Mouse (Mus musculus) retina, postnatal 7 days (tissue): ENCODE data around the gene Sufu.

Experiments
- DNase-seq: peaks from one replicate; pipeline ENCODE4 v3.0.0-alpha.2; 2012; ENCODE audit warnings: low read depth, low spot score

Gene Sufu

GRCm38 (mm10) chr19:46511263-46511662 lies 114.6 kb downstream of the Sufu start:
- no peak for DNase-seq

GRCm38 (mm10) chr19:46514387-46514786 lies 117.7 kb downstream of the Sufu start:
- DNase-seq, result no peak

GRCm38 (mm10) chr19:46515287-46515821 lies 118.7 kb downstream of the Sufu start:
- no peak for DNase-seq

- DNase-seq, result no peak
Observed at GRCm38 (mm10) chr19:46516667-46517528, 120.2 kb downstream of the Sufu start.

DNA sequence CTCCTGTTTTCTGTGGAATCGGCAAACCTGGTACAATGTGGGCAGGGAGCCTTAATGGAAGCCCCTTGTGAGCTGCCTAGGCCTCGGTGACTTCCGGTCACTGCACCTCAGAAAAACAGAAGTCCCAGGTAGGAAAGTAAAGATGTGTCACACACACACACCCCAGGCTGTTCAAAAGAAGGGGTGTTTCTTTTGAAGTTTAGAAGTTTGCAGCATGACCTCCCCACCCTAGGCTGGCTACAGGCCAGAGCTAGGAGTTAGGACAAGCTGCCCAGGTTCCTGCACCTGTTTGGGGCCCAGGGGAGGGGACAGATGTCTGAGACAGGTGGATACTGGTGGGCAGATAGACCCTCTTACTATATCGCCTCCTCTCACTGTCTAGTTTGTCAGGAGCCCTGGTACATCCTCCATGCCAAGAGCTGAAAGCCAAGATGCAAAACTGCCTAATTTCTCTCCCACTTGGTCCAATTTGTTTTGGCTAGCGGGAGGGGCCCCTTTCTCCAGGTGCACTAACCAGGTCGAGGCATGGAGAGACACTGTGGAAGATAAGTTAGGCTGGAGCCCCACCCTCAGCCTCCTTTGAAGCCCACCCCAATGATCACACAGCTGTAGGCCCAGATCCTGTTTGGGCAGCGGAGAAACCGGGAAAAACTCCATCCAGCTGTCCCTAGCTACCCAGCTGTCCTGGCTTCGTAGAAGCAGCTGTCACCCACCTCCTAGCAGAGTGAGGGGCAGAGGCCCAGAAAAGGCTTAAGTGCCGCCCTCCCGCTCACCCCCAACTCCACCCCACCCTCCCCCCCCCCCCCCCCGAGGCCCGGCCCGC lies 121.0 kb downstream of the Sufu start:
- no peak for DNase-seq

- DNase-seq, result no peak
Observed at GRCm38 (mm10) chr19:46518352-46518787, 121.7 kb downstream of the Sufu start.

- no peak for DNase-seq
Observed at GRCm38 (mm10) chr19:46518828-46519621, 122.3 kb downstream of the Sufu start.

DNA sequence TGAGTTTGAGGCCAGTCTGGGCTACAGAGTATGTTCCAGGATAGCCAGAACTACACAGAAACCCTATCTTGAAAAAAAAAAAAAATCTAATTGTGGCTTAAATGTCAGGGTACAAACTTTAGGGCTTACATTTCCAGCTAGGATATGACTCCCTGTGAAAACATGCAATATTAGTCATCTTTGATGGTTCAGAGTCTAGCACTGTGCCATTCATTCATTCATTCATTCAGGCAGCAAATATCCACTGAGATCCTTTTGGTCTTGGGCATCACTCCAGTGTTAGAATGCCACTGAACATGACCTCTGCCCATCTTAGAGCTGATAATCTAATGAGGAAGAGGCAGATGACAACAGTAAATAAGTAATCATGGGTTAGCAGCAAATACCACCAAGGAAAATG lies 125.0 kb downstream of the Sufu start:
- no peak for DNase-seq

DNA sequence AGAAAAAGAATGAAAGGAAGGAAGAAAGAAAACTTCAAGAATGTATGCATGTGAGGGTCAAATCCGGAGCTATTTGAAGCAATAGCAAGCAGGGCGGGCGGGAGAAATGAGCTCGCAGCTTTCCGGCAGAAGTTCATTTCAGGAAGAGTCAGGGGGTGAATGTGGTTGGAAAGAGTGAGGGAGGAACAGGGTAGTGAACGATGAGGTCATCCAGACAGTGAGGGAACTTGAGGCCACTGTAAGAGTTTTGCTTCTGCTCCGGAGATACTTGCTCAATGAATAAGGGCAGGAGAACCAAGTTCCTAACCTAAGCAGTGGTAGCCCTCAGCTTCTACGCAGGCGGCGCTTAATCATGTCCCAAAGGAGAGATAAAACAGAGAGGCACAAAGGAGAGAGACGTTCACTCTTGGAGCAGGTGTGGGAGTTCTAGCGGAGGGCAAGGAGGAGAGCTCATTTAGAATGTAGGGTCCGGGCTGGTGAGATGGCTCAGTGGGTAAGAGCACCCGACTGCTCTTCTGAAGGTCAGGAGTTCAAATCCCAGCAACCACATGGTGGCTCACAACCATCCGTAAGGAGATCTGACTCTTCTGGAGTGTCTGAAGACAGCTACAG lies 125.8 kb downstream of the Sufu start:
- no peak for DNase-seq

- no peak for DNase-seq
Observed at GRCm38 (mm10) chr19:46523131-46523479, 126.4 kb downstream of the Sufu start.

- no peak for DNase-seq
Observed at GRCm38 (mm10) chr19:46523480-46524151, 126.9 kb downstream of the Sufu start.

GRCm38 (mm10) chr19:46524152-46524544 lies 127.5 kb downstream of the Sufu start:
- DNase-seq, result no peak

GRCm38 (mm10) chr19:46524601-46525321 lies 128.1 kb downstream of the Sufu start:
- DNase-seq, result no peak

- no peak for DNase-seq
Observed at GRCm38 (mm10) chr19:46525691-46526631, 129.3 kb downstream of the Sufu start.

DNA sequence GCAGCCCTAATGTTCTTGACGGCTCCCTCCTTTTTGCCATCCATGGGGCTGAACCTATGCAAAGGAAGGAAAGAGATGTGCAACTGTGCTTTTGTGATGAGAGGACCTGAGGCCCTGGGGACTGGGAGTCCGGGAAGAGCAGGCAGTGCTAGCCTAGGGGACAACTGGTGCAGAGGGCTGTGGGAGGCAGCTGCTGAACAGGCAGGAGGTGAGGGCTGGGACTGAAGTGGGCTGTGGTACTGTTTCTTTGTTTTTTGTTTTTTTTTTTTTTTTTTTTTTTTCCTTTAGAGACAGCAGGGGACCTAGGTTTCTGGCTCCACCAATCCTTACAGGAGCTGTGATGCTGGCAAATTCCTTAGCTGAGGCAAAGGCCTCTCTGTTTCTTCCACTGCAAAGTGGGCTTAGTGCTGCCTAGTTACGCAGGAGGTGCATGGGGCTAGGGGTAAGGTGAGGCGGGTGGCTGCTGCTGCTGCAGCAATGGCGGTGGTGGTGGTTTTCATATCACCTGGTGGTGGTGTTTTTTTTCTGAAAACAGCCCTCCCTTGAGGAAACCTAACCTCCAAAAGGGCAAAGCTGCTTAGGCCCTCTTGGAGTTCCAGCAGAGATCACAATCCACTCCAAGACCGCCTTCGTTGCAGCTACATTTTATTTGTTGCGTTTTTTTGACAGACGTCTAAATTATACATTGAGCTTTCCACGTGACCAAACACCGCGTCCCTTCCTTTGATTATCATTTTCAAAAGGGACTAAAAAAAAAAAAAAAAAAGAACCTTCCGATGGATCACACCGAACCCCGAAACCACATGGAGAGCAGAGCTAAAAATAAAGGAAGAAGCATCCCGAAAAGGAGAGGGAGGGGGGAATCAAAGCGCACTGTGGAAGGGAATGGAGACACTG lies 131.2 kb downstream of the Sufu start:
- no peak for DNase-seq

GRCm38 (mm10) chr19:46528529-46529213 lies 132.0 kb downstream of the Sufu start:
- DNase-seq, result no peak
